ENCODE assay signal across 17 mouse cellular contexts in the genomic region with DNA sequence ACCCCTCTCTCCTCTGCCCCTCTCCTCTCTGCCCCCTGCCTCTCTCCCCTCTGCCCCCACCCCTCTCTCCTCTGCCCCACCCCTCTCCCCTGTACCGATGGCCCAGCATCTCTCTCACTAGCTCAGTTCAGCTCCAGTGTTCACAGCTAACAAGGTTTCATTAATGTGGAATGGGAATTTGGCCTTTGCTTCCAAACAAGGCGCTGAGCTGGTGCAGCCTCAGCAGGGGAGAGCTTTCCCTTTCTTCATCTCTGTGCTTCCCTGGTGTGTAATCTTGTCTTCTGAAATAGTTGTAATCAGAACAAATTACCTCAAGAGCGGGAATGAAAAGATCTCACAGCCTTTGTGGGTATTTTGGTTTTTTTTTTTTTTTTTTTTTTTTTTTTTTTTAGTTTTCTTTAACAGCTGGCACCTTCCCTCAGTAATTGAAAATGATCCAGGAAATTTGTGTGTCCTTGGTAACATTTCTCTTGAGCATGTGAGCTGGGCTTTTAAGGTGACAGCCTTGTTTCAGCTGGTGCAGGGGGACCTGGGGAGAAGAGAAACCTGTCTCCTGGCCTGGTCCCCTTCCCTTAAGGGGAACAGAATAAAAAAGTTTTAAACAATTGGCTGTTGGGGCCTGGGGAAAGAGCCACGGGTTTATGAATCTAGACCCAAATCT.
A peak's percentile ranks its signal among the peaks of the same experiment; 100 is the strongest.
DNase-seq lines count a peak whose midpoint lies in the region; ATAC-seq and TF ChIP-seq lines count a peak whose summit lies in the region.
"Had no signal": no experiment of that assay in that cellular context is flagged by ENCODE, and none has a peak within 500 bp of the region (broad histone marks: within the 10 kb centered on the region; RNA-seq: fewer than 3 reads in every experiment).

No protein-coding gene starts in this region.

- ATAC-seq in hindbrain, postnatal 0 days, result no peak
- ATAC-seq in neural tube, embryonic 14.5 days (ENCODE audit: low read depth), result peak; percentile 30; the same call in 1 of the 2 replicates
- peak; percentile 60; the same call in 1 of the 2 replicates for ATAC-seq in forebrain, embryonic 14.5 days
- no peak for ATAC-seq in stomach, postnatal 0 days (ENCODE audit: low FRiP score, low TSS enrichment)
- no peak for ATAC-seq in erythroid progenitor cell, adult 5-6 weeks (replicated peaks; ENCODE audit: low FRiP score, poor library complexity, severe bottlenecking)
- ATAC-seq: activated CD4-positive, CD25-positive, alpha-beta regulatory T cell, adult 4 months; inflammation-experienced regulatory T-cells, adult 6 months had no signal

- no peak overlapping the region for H3K27ac ChIP-seq in hindbrain, postnatal 0 days
- no peak overlapping the region for H3K27ac ChIP-seq in hindbrain, embryonic 10.5 days
- no peak overlapping the region for H3K27ac ChIP-seq in neural tube, embryonic 14.5 days (ENCODE audit: low read depth, low read length)
- no peak overlapping the region for H3K27ac ChIP-seq in forebrain, embryonic 14.5 days (ENCODE audit: low read depth, low read length)
- H3K27ac ChIP-seq in stomach, postnatal 0 days (replicated peaks), result no peak overlapping the region
- H3K27ac ChIP-seq: gastrocnemius, adult 2 months; heart, adult 2 months; liver, embryonic 13.5 days had no signal

- no peak overlapping the region for H3K4me2 ChIP-seq in hindbrain, postnatal 0 days (ENCODE audit: low read depth, low read length)
- H3K4me2 ChIP-seq in neural tube, embryonic 14.5 days (ENCODE audit: low read depth, low read length), result no peak overlapping the region
- H3K4me2 ChIP-seq in forebrain, embryonic 14.5 days (ENCODE audit: low read length), result no peak overlapping the region
- H3K4me2 ChIP-seq in stomach, postnatal 0 days (replicated peaks; ENCODE audit: low read depth), result no peak overlapping the region
- H3K4me2 ChIP-seq: liver, embryonic 13.5 days had no signal

- H3K4me3 ChIP-seq in hindbrain, postnatal 0 days (ENCODE audit: low read length), result no peak overlapping the region
- H3K4me3 ChIP-seq in hindbrain, embryonic 10.5 days, result no peak overlapping the region
- no peak overlapping the region for H3K4me3 ChIP-seq in neural tube, embryonic 14.5 days (ENCODE audit: low read depth, low read length)
- H3K4me3 ChIP-seq in forebrain, embryonic 14.5 days (ENCODE audit: low read depth, low read length), result no peak overlapping the region
- H3K4me3 ChIP-seq in stomach, postnatal 0 days (ENCODE audit: low read depth, low read length), result no peak overlapping the region
- H3K4me3 ChIP-seq: gastrocnemius, adult 2 months; heart, adult 2 months; liver, embryonic 13.5 days had no signal

- WGBS in hindbrain, postnatal 0 days, result 11% methylated on average over 4 of the region's 4 CpGs
- WGBS in hindbrain, embryonic 10.5 days, result 12% methylated on average over 4 of the region's 4 CpGs
- WGBS in neural tube, embryonic 14.5 days, result 12% methylated on average over 4 of the region's 4 CpGs
- 3% methylated on average over 4 of the region's 4 CpGs for WGBS in forebrain, embryonic 14.5 days
- WGBS in stomach, postnatal 0 days, result 59% methylated on average over 4 of the region's 4 CpGs

- 0 out of 2 replicates have a peak, but pooled peaks cover 4% of the 10 kb centered on the region for H3K27me3 ChIP-seq in hindbrain, postnatal 0 days (ENCODE audit: insufficient read depth, low read length)
- peaks cover 41% of the 10 kb centered on the region for H3K27me3 ChIP-seq in hindbrain, embryonic 10.5 days (ENCODE audit: insufficient read depth, poor library complexity, severe bottlenecking)
- H3K27me3 ChIP-seq in neural tube, embryonic 14.5 days (ENCODE audit: control insufficient read depth, insufficient read depth, low read length), result 0 out of 2 replicates have a peak, but pooled peaks cover 3% of the 10 kb centered on the region
- H3K27me3 ChIP-seq in forebrain, embryonic 14.5 days (replicated peaks; ENCODE audit: control insufficient read depth, insufficient read depth, low read length), result no peaks in the 10 kb centered on the region
- H3K27me3 ChIP-seq in stomach, postnatal 0 days (ENCODE audit: control insufficient read depth, insufficient read depth, low read length), result no peaks in the 10 kb centered on the region
- H3K27me3 ChIP-seq: liver, embryonic 13.5 days had no signal

- TF ChIP-seq EP300 in stomach, postnatal 0 days (optimal IDR thresholded peaks at IDR 0.05), result no peak

- no peak overlapping the region for H3K9ac ChIP-seq in hindbrain, postnatal 0 days (replicated peaks; ENCODE audit: low read length)
- H3K9ac ChIP-seq in neural tube, embryonic 14.5 days (replicated peaks; ENCODE audit: low read depth, low read length), result no peak overlapping the region
- no peak overlapping the region for H3K9ac ChIP-seq in forebrain, embryonic 14.5 days (ENCODE audit: low read length)
- H3K9ac ChIP-seq in stomach, postnatal 0 days (ENCODE audit: low read length), result no peak overlapping the region
- H3K9ac ChIP-seq: liver, embryonic 13.5 days had no signal

- no peaks in the 10 kb centered on the region for H3K4me1 ChIP-seq in hindbrain, postnatal 0 days (ENCODE audit: insufficient read depth, low read length)
- peaks cover 4% of the 10 kb centered on the region; the same call in 1 of the 2 replicates for H3K4me1 ChIP-seq in hindbrain, embryonic 10.5 days (replicated peaks)
- H3K4me1 ChIP-seq in neural tube, embryonic 14.5 days (ENCODE audit: control insufficient read depth, insufficient read depth, low read length), result no peaks in the 10 kb centered on the region
- H3K4me1 ChIP-seq in forebrain, embryonic 14.5 days (ENCODE audit: control insufficient read depth, insufficient read depth, low read length), result no peaks in the 10 kb centered on the region
- H3K4me1 ChIP-seq in stomach, postnatal 0 days (replicated peaks; ENCODE audit: control insufficient read depth, insufficient read depth), result no peaks in the 10 kb centered on the region
- H3K4me1 ChIP-seq: liver, embryonic 13.5 days had no signal

- no peaks in the 10 kb centered on the region for H3K9me3 ChIP-seq in hindbrain, postnatal 0 days (ENCODE audit: low read length)
- H3K9me3 ChIP-seq in hindbrain, embryonic 10.5 days, result no peaks in the 10 kb centered on the region
- no peaks in the 10 kb centered on the region for H3K9me3 ChIP-seq in neural tube, embryonic 14.5 days (ENCODE audit: control insufficient read depth, low read length)
- no peaks in the 10 kb centered on the region for H3K9me3 ChIP-seq in forebrain, embryonic 14.5 days (replicated peaks; ENCODE audit: control insufficient read depth, low read length)
- no peaks in the 10 kb centered on the region for H3K9me3 ChIP-seq in stomach, postnatal 0 days (ENCODE audit: control insufficient read depth, low read length)
- H3K9me3 ChIP-seq: liver, embryonic 13.5 days had no signal

- H3K36me3 ChIP-seq in hindbrain, postnatal 0 days (ENCODE audit: insufficient read depth, low read length), result no peaks in the 10 kb centered on the region
- H3K36me3 ChIP-seq in hindbrain, embryonic 10.5 days, result no peaks in the 10 kb centered on the region
- H3K36me3 ChIP-seq in neural tube, embryonic 14.5 days (ENCODE audit: control insufficient read depth, insufficient read depth, low read length), result no peaks in the 10 kb centered on the region
- no peaks in the 10 kb centered on the region for H3K36me3 ChIP-seq in forebrain, embryonic 14.5 days (ENCODE audit: control insufficient read depth, insufficient read depth, low read length)
- H3K36me3 ChIP-seq in stomach, postnatal 0 days (ENCODE audit: control insufficient read depth, insufficient read depth, low read length), result no peaks in the 10 kb centered on the region
- H3K36me3 ChIP-seq: liver, embryonic 13.5 days had no signal

- TF ChIP-seq CTCF in hindbrain, postnatal 0 days (IDR thresholded peaks at IDR 0.05; ENCODE audit: low read depth), result no peak
- no peak for TF ChIP-seq CTCF in stomach, postnatal 0 days (IDR thresholded peaks at IDR 0.05; ENCODE audit: low read depth)

- peak; percentile 61 for DNase-seq in hindbrain, postnatal 0 days (ENCODE audit: low spot score)
- DNase-seq in hindbrain, embryonic 10.5 days (ENCODE audit: low spot score), result no peak
- DNase-seq in neural tube, embryonic 10.5 days (ENCODE audit: extremely low spot score, low spot score), result no peak
- DNase-seq in forebrain, embryonic 14.5 days (ENCODE audit: low spot score), result peak; percentile 76
- DNase-seq in stomach, postnatal 0 days (ENCODE audit: low spot score), result peak; percentile 8
- no peak for DNase-seq in layer of hippocampus, adult 9-10 months (ENCODE audit: low spot score)
- DNase-seq: cerebellum, adult 11-12 months; embryo, embryonic 11 days; gastrocnemius, adult 2 months; heart, adult 2 months; heart, postnatal 10 days; layer of hippocampus, adult 9-11 months; liver, embryonic 13.5 days had no signal

Comparison
In these comparisons a context has a peak if more than half of its experiments do, and no peak if none do; other contexts are left out.
1. DNase-seq: peak in hindbrain, postnatal 0 days (single experiment), forebrain, embryonic 14.5 days (single experiment) and stomach, postnatal 0 days (single experiment); none in hindbrain, embryonic 10.5 days (single experiment), neural tube, embryonic 10.5 days (single experiment) and layer of hippocampus, adult 9-10 months (single experiment).
2. ATAC-seq: peak in neural tube, embryonic 14.5 days (single experiment) and forebrain, embryonic 14.5 days (single experiment); none in hindbrain, postnatal 0 days (single experiment), stomach, postnatal 0 days (single experiment) and erythroid progenitor cell, adult 5-6 weeks (single experiment).